Mouse (Mus musculus): ENCODE results near the gene Chrnd.

Chrnd gene

GRCm38 (mm10) chr1:87184751-87185139, 5.7 kb upstream of the Chrnd start:
- peak; percentile 76 for DNase-seq

- peak; percentile 31 for DNase-seq
These were observed 4.9 kb upstream of the Chrnd start for GRCm38 (mm10) chr1:87185526-87185925.

- no peak for DNase-seq
These were observed 4.0 kb upstream of the Chrnd start for GRCm38 (mm10) chr1:87186261-87187036.

- DNase-seq, result peak; percentile 52
These were observed 3.4 kb upstream of the Chrnd start for GRCm38 (mm10) chr1:87187037-87187355.

- no peak for DNase-seq
These were observed 6.9 kb downstream of the Chrnd start for GRCm38 (mm10) chr1:87197296-87197695.

GRCm38 (mm10) chr1:87198119-87199065, 8.0 kb downstream of the Chrnd start:
- DNase-seq, result no peak

- no peak for DNase-seq
These were observed 10.4 kb downstream of the Chrnd start for GRCm38 (mm10) chr1:87200811-87201210.

GRCm38 (mm10) chr1:87201848-87202247, 11.4 kb downstream of the Chrnd start:
- DNase-seq, result no peak

- DNase-seq, result no peak
These were observed 13.4 kb downstream of the Chrnd start for GRCm38 (mm10) chr1:87203779-87204178.

- no peak for DNase-seq
These were observed 14.1 kb downstream of the Chrnd start, which contains the start of gene Chrng for GRCm38 (mm10) chr1:87204465-87204864. TSS of gene Chrng (plus strand) at chr1:87204657.

GRCm38 (mm10) chr1:87205038-87205437, 14.6 kb downstream of the Chrnd start:
- DNase-seq, result no peak

- DNase-seq, result no peak
These were observed 15.1 kb downstream of the Chrnd start for GRCm38 (mm10) chr1:87205502-87205901.

- peak; percentile 40 for DNase-seq
These were observed 15.9 kb downstream of the Chrnd start for GRCm38 (mm10) chr1:87206339-87206738.

- DNase-seq, result no peak
These were observed 21.0 kb downstream of the Chrnd start for GRCm38 (mm10) chr1:87211431-87211830.

GRCm38 (mm10) chr1:87213735-87214704, 23.6 kb downstream of the Chrnd start, which contains the start of gene Eif4e2:
TSS of gene Eif4e2 (plus strand) at chr1:87213914.
- peak; percentile 94 for DNase-seq

GRCm38 (mm10) chr1:87214748-87215147, 24.3 kb downstream of the Chrnd start:
- DNase-seq, result peak; percentile 16

- no peak for DNase-seq
These were observed 27.5 kb downstream of the Chrnd start for GRCm38 (mm10) chr1:87217938-87218337.

GRCm38 (mm10) chr1:87225739-87226138, 35.3 kb downstream of the Chrnd start:
- no peak for DNase-seq

- DNase-seq, result no peak
These were observed 36.2 kb downstream of the Chrnd start for GRCm38 (mm10) chr1:87226409-87227159.

- DNase-seq, result no peak
These were observed 36.7 kb downstream of the Chrnd start for GRCm38 (mm10) chr1:87227160-87227550.

GRCm38 (mm10) chr1:87230606-87231005, 40.2 kb downstream of the Chrnd start:
- no peak for DNase-seq

GRCm38 (mm10) chr1:87232197-87232596, 41.8 kb downstream of the Chrnd start:
- no peak for DNase-seq
